Mouse (Mus musculus) limb, embryonic 11.5 days (tissue): ENCODE data around the gene Cnot11. TPM values are rescaled to one million over a fixed set of nuclear protein-coding genes. Genes with fewer than 3 reads are reported as not detected.
A peak's percentile ranks its signal among the peaks of the same experiment; 100 is the strongest.

ENCODE experiments used
- ATAC-seq: fragments of 200-750 bp; cut with Nextera tagmentation; 2 replicates; pipeline ENCODE4 v1.8.0; 2017; ENCODE audit warnings: low read depth; ENCODE audit not compliant: insufficient number of reproducible peaks, low FRiP score, low TSS enrichment
- DNase-seq: peaks from one replicate; pipeline ENCODE4 v3.0.0-alpha.2; 2015; ENCODE audit warnings: low spot score
- H3K27ac ChIP-seq: fragments of 300-500 bp; sonication (generic); replicated peaks from 2 replicates; pipeline ENCODE4 v1.5.1; 2014; ENCODE audit warnings: low read depth, mild to moderate bottlenecking, low read length
- H3K27me3 ChIP-seq: fragments of 300-500 bp; sonication (generic); 2 replicates; pipeline ENCODE4 v1.6.1; 2014; ENCODE audit warnings: mild to moderate bottlenecking, low read length, mixed read lengths; ENCODE audit not compliant: control insufficient read depth, insufficient read depth
- H3K36me3 ChIP-seq: fragments of 300-500 bp; sonication (generic); 2 replicates; pipeline ENCODE4 v1.6.1; 2014; ENCODE audit warnings: mild to moderate bottlenecking, low read length, moderate library complexity, mixed read lengths; ENCODE audit not compliant: control insufficient read depth, insufficient read depth
- H3K4me1 ChIP-seq: fragments of 300-500 bp; sonication (generic); 2 replicates; pipeline ENCODE4 v1.6.1; 2014; ENCODE audit warnings: low read length, mixed read lengths; ENCODE audit not compliant: control insufficient read depth, insufficient read depth
- H3K4me2 ChIP-seq: fragments of 300-500 bp; sonication (generic); 2 replicates; pipeline ENCODE4 v1.6.1; 2014; ENCODE audit warnings: low read depth, mild to moderate bottlenecking, moderate library complexity; ENCODE audit not compliant: severe bottlenecking
- H3K4me3 ChIP-seq: fragments of 300-500 bp; sonication (generic); 2 replicates; pipeline ENCODE4 v1.5.1; 2014; ENCODE audit warnings: low read depth, low read length
- H3K9ac ChIP-seq: fragments of 300-500 bp; sonication (generic); 2 replicates; pipeline ENCODE4 v1.6.1; 2014; ENCODE audit warnings: mild to moderate bottlenecking, low read length
- H3K9me3 ChIP-seq: fragments of 300-500 bp; sonication (generic); 2 replicates; pipeline ENCODE4 v1.6.1; 2016; ENCODE audit warnings: low read length; ENCODE audit not compliant: control insufficient read depth
- WGBS: fragments of 180-500 bp; shearing (Covaris S2); extraction: QIAGEN DNeasy Blood & Tissue Kit; methylation state at CpG from one replicate; pipeline ENCODE4 v1.1.7; 2014; 5-methylcytosine and 5-hydroxymethylcytosine counted together
- polyA plus RNA-seq: library from polyadenylated mRNA; unstranded; fragments of >200 nt; fragmentation: Nextera tagmentation; extraction: Ambion mirVana; gene quantifications from 2 replicates; pipeline ENCODE4 v1.2.1, GENCODE M21; 2014

Gene Cnot11
- polyA plus RNA-seq, result 31.3 and 31.4 TPM in 2 replicates

DNA sequence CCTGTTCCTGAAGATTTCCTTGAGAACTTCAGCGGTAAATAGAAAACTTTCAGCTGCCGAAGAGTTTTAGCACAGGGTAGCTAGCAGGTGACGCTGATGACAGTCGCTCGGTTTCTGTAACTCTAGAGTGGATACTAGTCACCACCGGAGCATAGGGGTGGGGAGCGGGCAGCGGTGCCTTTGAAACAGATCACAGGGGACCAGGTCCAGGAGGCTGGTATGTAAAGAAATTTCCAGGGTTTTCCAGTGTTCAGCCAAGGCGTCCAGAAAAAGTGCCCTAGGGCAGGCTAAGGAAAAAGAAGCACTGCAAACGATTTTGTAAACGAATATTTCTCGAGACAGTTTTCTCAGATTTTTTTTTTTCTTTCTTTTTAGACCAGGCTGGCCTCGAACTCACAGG, at the start of gene Cnot11:
TSS of gene Cnot11 (plus strand) at position 162 of the 400 bp plus-strand sequence.
- Histone ChIP-seq H3K4me3 (peak within 1 kb of the TSS; percentile 92), H3K4me2 (peak within 1 kb of the TSS; percentile 72), H3K4me1 (peaks cover 8% of the 10 kb centered on the region; the same call in 1 of the 2 replicates), H3K36me3 (peaks cover 11% of the 10 kb centered on the region), H3K9me3 (no peaks in the 10 kb centered on the region), H3K9ac (peak within 1 kb of the TSS; percentile 93), H3K27ac (peak within 1 kb of the TSS; percentile 89), H3K27me3 (no peaks in the 10 kb centered on the region)
- WGBS, result 34% methylated on average over 13 of the region's 13 CpGs
- ATAC-seq, result no peak
- DNase-seq, result peak; percentile 30

DNA sequence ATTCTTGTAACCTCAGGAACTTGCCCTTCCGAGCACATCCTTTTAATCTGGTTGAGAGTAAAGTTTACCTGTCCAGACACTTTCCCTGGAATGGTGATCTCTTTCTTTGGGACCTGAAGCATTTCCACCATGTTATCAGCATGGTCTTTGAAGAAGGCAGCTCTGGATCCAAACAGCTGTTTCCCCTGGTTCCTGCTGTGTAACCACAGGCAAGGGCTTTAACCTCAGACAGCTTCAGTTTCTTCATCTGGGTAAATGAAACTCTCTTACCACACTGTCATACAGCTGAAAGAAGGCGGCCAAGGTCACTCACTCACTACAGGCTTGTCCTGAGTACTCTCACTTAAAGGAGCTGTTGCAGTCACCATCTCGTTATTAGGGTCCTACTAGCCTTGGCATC, 47.4 kb upstream of the Cnot11 start:
- Histone ChIP-seq H3K4me1 (no peaks in the 10 kb centered on the region), H3K9me3 (no peaks in the 10 kb centered on the region), H3K4me2 (no peak overlapping the region), H3K4me3 (no peak overlapping the region), H3K36me3 (no peaks in the 10 kb centered on the region), H3K27ac (no peak overlapping the region), H3K27me3 (no peaks in the 10 kb centered on the region), H3K9ac (no peak overlapping the region)
- 85% methylated on average over 3 of the region's 3 CpGs for WGBS
- no peak for ATAC-seq
- no peak for DNase-seq

DNA sequence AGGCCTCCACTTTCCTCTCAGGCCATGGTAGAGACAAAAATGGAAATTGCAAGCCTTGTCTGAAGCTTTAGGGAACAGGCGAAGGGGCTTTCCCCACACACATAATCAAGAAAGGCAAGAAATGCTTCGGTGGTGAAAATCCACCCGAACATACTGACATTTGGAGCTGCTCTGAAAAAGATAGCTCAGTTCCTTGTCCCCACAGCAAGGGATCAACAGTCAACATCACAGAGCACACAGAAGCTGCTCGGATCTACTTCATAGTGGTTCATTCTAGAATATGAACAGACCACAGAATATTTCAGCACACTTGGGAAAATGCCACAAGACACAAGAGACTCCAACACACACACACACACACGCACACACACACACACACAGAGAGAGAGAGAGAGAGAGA, 41.6 kb upstream of the Cnot11 start:
- Histone ChIP-seq H3K4me3 (no peak overlapping the region), H3K9ac (no peak overlapping the region), H3K9me3 (no peaks in the 10 kb centered on the region), H3K27ac (no peak overlapping the region), H3K4me2 (no peak overlapping the region), H3K36me3 (no peaks in the 10 kb centered on the region; the same call in 1 of the 2 replicates), H3K4me1 (no peaks in the 10 kb centered on the region), H3K27me3 (no peaks in the 10 kb centered on the region)
- no peak for DNase-seq
- no peak for ATAC-seq
- 90% methylated on average over 5 of the region's 5 CpGs for WGBS

DNA sequence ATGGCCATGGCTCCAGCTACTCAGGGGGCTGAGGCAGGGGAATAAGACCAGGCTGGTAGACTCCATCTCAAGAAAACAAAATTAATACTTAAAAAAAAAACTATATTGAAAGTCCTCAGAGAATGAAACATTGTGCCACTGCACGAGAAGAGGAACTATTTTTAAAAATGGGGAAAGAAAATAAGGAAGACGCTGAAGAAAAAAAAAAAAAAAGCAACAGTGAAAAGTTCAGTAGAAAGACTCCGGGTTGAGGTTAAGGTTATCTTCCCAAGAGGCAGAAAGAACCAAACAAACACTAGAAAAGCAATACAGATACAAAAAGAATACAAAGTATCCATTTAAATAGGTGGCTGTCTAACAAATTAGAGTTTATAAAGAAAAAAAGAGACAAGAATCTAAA, 41.1 kb upstream of the Cnot11 start:
- H3K4me2 ChIP-seq, result no peak overlapping the region
- H3K27ac ChIP-seq, result no peak overlapping the region
- no peak for ATAC-seq
- 86% methylated on average over 3 of the region's 3 CpGs for WGBS
- H3K4me1 ChIP-seq, result no peaks in the 10 kb centered on the region
- H3K9me3 ChIP-seq, result no peaks in the 10 kb centered on the region
- H3K27me3 ChIP-seq, result no peaks in the 10 kb centered on the region
- no peak overlapping the region for H3K4me3 ChIP-seq
- no peaks in the 10 kb centered on the region; the same call in 1 of the 2 replicates for H3K36me3 ChIP-seq
- H3K9ac ChIP-seq, result no peak overlapping the region
- DNase-seq, result no peak

DNA sequence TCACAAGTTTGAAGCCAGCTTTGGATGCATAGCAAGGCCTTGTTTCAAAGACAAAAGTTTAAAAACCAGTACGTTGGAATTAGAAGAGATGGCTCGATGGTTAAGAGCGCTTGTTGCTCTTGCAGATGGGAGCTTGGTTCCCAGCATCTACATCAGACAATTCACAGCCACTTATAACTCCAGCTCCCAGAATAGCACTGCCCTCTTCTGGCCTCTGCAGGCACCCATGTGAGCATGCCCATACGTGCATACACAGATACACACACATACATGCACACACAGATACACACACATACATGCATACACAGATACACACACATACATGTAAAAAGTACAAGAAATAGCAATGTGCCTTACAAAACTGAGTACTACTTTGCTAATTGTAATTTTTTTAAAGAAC, 37.8 kb upstream of the Cnot11 start:
- no peak for ATAC-seq
- WGBS, result 92% methylated on average over 4 of the region's 4 CpGs

DNA sequence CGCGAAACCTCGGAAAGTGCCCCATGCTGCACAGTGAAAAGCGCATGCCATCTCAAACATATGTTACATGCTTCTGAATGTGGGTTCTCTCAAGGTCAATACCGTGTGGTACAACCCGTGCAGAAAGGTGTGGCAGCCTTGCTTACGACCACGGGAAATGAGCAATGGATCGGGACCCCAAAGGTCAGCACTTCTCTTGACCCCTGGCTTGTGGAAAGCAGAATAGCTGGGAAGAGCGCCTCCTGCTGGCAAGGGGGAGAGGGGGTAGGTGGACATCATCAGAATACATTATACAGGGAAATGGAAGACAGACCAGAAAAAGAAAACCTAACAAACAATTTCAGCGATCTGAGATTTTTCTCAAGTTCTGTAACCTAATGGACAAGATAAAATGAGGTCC, 37.0 kb upstream of the Cnot11 start:
- no peaks in the 10 kb centered on the region; the same call in 1 of the 2 replicates for H3K36me3 ChIP-seq
- no peak overlapping the region for H3K4me2 ChIP-seq
- H3K27ac ChIP-seq, result no peak overlapping the region
- no peaks in the 10 kb centered on the region for H3K4me1 ChIP-seq
- H3K9me3 ChIP-seq, result no peaks in the 10 kb centered on the region
- H3K4me3 ChIP-seq, result no peak overlapping the region
- ATAC-seq, result no peak
- DNase-seq, result no peak
- H3K9ac ChIP-seq, result no peak overlapping the region
- no peaks in the 10 kb centered on the region for H3K27me3 ChIP-seq
- 85% methylated on average over 11 of the region's 11 CpGs for WGBS

More for the DNA sequence above, 37.8 kb upstream of the Cnot11 start:
- Histone ChIP-seq H3K4me2 (no peak overlapping the region), H3K27me3 (no peaks in the 10 kb centered on the region), H3K27ac (no peak overlapping the region), H3K9me3 (no peaks in the 10 kb centered on the region), H3K4me3 (no peak overlapping the region), H3K36me3 (no peaks in the 10 kb centered on the region; the same call in 1 of the 2 replicates), H3K4me1 (no peaks in the 10 kb centered on the region), H3K9ac (no peak overlapping the region)
- DNase-seq, result no peak

DNA sequence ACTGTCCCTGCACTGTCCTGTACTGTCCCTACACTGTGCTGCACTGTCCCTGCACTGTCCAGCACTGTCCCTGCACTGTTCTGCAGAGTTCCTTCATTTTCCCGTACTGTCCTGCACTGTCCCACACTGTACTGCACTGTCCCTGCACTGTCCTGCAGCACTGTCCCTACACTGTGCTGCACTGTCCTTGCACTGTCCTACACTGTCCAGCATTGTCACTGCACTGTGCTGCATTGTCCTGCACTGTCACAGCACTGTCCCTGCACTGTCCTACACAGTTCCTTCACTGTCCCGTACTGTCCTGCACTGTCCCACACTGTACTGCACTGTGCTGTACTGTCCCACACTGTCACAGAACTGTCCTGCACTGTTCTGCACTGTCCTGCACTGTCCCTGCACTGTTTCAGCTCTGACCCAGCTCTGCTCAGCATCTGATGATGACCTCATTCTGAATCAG, 35.3 kb upstream of the Cnot11 start:
- H3K9me3 ChIP-seq, result no peaks in the 10 kb centered on the region
- H3K27ac ChIP-seq, result no peak overlapping the region
- no peaks in the 10 kb centered on the region; the same call in 1 of the 2 replicates for H3K36me3 ChIP-seq
- no peak overlapping the region for H3K4me2 ChIP-seq
- H3K27me3 ChIP-seq, result no peaks in the 10 kb centered on the region
- H3K4me3 ChIP-seq, result no peak overlapping the region
- ATAC-seq, result peak; percentile 54; the same call in 1 of the 2 replicates
- H3K9ac ChIP-seq, result no peak overlapping the region
- WGBS, result 82% methylated on average over 2 of the region's 2 CpGs
- DNase-seq, result no peak
- no peaks in the 10 kb centered on the region for H3K4me1 ChIP-seq

DNA sequence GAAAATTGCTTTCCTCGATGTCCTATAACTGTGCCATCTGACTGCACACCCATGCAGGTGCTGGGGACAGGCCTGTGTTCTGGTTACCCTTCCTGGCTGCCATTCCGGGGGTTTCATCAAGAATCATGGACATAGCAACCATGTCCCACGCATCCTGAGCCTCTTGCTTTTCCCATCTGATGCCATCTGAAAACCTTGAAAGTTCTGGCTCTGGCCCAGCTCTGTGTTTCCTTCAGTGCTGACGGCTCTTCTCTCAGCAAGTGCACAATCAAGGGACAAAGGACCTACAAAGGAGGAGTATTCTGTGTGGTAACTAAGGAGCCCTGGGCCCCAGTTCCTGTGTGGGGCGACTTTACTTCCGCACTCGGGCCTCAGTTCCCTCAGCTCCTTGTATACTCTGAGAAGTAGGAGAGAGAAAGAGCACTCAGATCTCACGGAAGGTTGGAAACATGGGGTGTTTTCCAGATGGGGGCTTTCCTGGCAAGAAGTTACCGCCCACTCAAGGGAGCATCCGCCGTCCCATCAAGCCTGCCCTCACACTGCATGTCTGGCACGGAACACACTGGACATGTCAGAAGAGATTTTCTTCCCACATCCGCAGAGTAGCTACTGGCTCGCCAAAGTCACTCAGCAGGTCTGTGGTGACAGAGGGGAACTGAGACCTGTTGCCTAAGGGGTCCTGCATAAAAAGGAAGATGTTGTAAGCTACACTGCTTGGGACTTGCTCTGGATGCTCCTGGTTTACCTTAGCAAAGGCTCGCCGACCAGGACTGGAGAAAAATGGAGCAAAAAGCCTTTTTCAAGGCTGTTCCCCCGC, 31.8 kb upstream of the Cnot11 start:
- H3K4me2 ChIP-seq, result no peak overlapping the region
- H3K4me1 ChIP-seq, result no peaks in the 10 kb centered on the region
- DNase-seq (no peak), ATAC-seq (no peak)
- no peak overlapping the region for H3K27ac ChIP-seq
- no peaks in the 10 kb centered on the region for H3K27me3 ChIP-seq
- WGBS, result 89% methylated on average over 17 of the region's 17 CpGs
- H3K4me3 ChIP-seq, result no peak overlapping the region
- H3K9ac ChIP-seq, result no peak overlapping the region
- H3K9me3 ChIP-seq, result no peaks in the 10 kb centered on the region
- no peaks in the 10 kb centered on the region for H3K36me3 ChIP-seq
